Mouse (Mus musculus) CH12.LX (cell line): Measurements from ENCODE around the gene Itpr2.

Experiments used
- MAZ ChIP-seq: IDR thresholded peaks from 2 replicates; pipeline ENCODE4 v1.6.1; 2012; ENCODE audit warnings: low read depth, mild to moderate bottlenecking, inconsistent platforms, low read length, improper control_type of control experiment, moderate library complexity
- MXI1 ChIP-seq: IDR thresholded peaks from 2 replicates; pipeline ENCODE4 v1.6.1; 2011; ENCODE audit warnings: mild to moderate bottlenecking, low read depth, low read length, improper control_type of control experiment

GRCm38 (mm10) chr6:146366180-146366579 is 135.8 kb downstream of the Itpr2 start:
- TF ChIP-seq MAZ (no peak), MXI1 (no peak)
